Mouse (Mus musculus) kidney, adult 2 months (tissue): ENCODE measurements at regions not wholly inside any gene's neighbourhood (a gene's known extent, or its start where the extent isn't known, plus 50 kb on each side); places are given as distances from the start of the nearest gene placed in this dataset.

Experiments
- CTCF ChIP-seq: fragments of 200-500 bp; conservative IDR thresholded peaks from 2 replicates; pipeline ENCODE4 v1.5.1; 2011; ENCODE audit warnings: low read depth, mild to moderate bottlenecking, control low read depth, low read length, moderate library complexity, mixed read lengths; ENCODE audit not compliant: insufficient read depth, insufficient read length
- POLR2A ChIP-seq: fragments of 200-500 bp; IDR thresholded peaks from one replicate; pipeline ENCODE4 v1.6.1; 2011; ENCODE audit warnings: low read depth, low read length, control low read depth

DNA sequence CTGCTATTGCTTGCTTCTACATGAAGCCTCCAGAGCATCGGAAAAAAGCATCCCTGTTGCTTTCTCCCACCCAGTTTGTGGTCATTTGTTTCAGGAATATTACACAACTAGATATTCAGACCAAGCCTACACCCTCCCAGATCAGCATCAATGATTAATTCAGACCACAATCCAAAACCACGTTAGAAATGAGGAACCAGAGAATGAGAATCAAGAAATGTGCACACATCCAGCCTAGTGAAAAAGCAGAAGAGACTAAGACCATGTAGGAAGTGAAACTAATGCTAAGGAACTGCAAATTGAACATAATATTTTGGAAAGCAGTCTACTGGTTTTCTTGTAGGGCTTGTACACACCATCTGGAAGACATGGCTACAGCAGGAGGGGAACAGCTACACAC is 307.0 kb downstream of the Rnd3 start:
- TF ChIP-seq CTCF (no peak), POLR2A (no peak)
